Mouse (Mus musculus) stomach, embryonic 15.5 days (tissue): Measurements from ENCODE around the gene Smok3c. TPM values are rescaled to one million over a fixed set of nuclear protein-coding genes. Genes with fewer than 3 reads are reported as not detected.
"Not testable (repeated sequence)": the region's sequence is repeated elsewhere in the genome, so short reads cannot be mapped to it uniquely, and the experiment has no call there.

Experiments used
- ATAC-seq: fragments of 200-750 bp; cut with Nextera tagmentation; 2 replicates; pipeline ENCODE4 v1.8.0; 2017; ENCODE audit warnings: low read depth, moderate number of reproducible peaks, moderate TSS enrichment; ENCODE audit not compliant: insufficient read depth, low FRiP score
- H3K27ac ChIP-seq: fragments of 300-500 bp; sonication (generic); 2 replicates; pipeline ENCODE4 v1.5.1; 2015; ENCODE audit warnings: mild to moderate bottlenecking, inconsistent platforms
- H3K27me3 ChIP-seq: fragments of 300-500 bp; sonication (generic); replicated peaks from 2 replicates; pipeline ENCODE4 v1.6.1; 2015; ENCODE audit warnings: inconsistent platforms
- H3K36me3 ChIP-seq: fragments of 300-500 bp; sonication (generic); 2 replicates; pipeline ENCODE4 v1.6.1; 2015; ENCODE audit warnings: inconsistent platforms
- H3K4me1 ChIP-seq: fragments of 300-500 bp; sonication (generic); 2 replicates; pipeline ENCODE4 v1.6.1; 2015; ENCODE audit warnings: inconsistent platforms
- H3K4me2 ChIP-seq: fragments of 300-500 bp; sonication (generic); 2 replicates; pipeline ENCODE4 v1.6.1; 2015; ENCODE audit warnings: mild to moderate bottlenecking, inconsistent platforms
- H3K4me3 ChIP-seq: fragments of 300-500 bp; sonication (generic); replicated peaks from 2 replicates; pipeline ENCODE4 v1.5.1; 2015; ENCODE audit warnings: inconsistent platforms
- H3K9ac ChIP-seq: fragments of 300-500 bp; sonication (generic); 2 replicates; pipeline ENCODE4 v1.6.1; 2015; ENCODE audit warnings: inconsistent platforms
- H3K9me3 ChIP-seq: fragments of 300-500 bp; sonication (generic); 2 replicates; pipeline ENCODE4 v1.6.1; 2016; ENCODE audit warnings: inconsistent platforms
- WGBS: fragments of 180-500 bp; shearing (Covaris S2); methylation state at CpG from one replicate; pipeline ENCODE4 v1.1.7; 2015; 5-methylcytosine and 5-hydroxymethylcytosine counted together
- polyA plus RNA-seq: library from polyadenylated mRNA; unstranded; fragments of >200 nt; fragmentation: Nextera tagmentation; extraction: Ambion mirVana; gene quantifications from 2 replicates; pipeline ENCODE4 v1.2.1, GENCODE M21; 2015

The Smok3c gene
- not detected in 2 replicates for polyA plus RNA-seq

- H3K27ac ChIP-seq, H3K4me3 ChIP-seq, H3K4me2 ChIP-seq, H3K36me3 ChIP-seq, H3K27me3 ChIP-seq, ATAC-seq, H3K4me1 ChIP-seq, H3K9ac ChIP-seq, H3K9me3 ChIP-seq: not testable (repeated sequence)
- WGBS, result no CpG with 5 or more reads among the region's 5 CpGs
Measured at GRCm38 (mm10) chr5:138052894-138053293, at the start of gene Smok3c. TSS of gene Smok3c (plus strand) at chr5:138053194.

DNA sequence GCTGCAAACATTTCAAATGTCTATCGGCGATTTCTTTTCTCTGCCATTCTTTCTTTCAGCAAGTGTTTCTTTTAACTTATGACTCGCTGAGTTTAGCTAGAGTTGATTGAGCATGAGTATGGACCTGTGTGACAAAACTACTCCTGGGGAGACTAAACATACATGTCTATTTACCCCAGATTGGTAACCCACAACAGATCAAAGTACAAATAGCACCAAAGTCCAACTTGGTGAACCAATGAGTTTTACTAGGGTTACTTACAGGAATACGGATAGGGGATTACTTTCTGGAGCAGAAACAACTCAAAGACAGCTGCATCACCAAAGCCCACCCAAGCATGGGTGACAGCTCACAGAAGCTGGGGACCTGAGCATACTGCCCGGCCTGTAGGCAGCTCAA, 43.6 kb upstream of the Smok3c start:
- no peaks in the 10 kb centered on the region for H3K27me3 ChIP-seq
- H3K4me1 ChIP-seq, result no peaks in the 10 kb centered on the region
- no peaks in the 10 kb centered on the region for H3K9me3 ChIP-seq
- WGBS, result 87% methylated on average over 5 of the region's 5 CpGs
- H3K4me2 ChIP-seq, result no peak overlapping the region
- H3K4me3 ChIP-seq, result no peak overlapping the region
- H3K27ac ChIP-seq, result no peak overlapping the region
- H3K9ac ChIP-seq, result no peak overlapping the region
- no peaks in the 10 kb centered on the region for H3K36me3 ChIP-seq
- no peak for ATAC-seq

DNA sequence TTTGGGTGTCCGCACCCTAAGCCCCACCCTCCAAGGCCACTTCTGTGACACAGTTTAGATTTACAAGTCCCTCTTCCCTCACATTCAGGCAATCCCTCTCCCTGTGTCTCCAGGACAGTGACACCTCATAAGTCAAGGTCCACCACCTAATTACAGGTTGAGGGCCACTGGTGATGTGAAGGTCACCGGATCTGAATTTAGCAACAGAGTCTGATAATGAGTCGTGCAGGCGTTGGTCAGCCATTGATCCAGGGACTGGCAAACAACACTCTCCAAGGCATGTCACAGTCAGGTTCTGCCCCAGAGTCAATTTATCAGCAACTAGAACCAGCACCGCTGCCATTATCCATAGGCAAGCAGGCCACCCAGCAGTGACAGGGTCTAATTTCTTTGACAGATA, 40.6 kb upstream of the Smok3c start:
- no peak overlapping the region for H3K4me3 ChIP-seq
- no peak overlapping the region for H3K27ac ChIP-seq
- no peak overlapping the region for H3K4me2 ChIP-seq
- 81% methylated on average over 5 of the region's 5 CpGs for WGBS
- H3K9me3 ChIP-seq, result no peaks in the 10 kb centered on the region
- H3K9ac ChIP-seq, result no peak overlapping the region
- ATAC-seq, result no peak
- H3K36me3 ChIP-seq, result no peaks in the 10 kb centered on the region
- no peaks in the 10 kb centered on the region for H3K4me1 ChIP-seq
- no peaks in the 10 kb centered on the region for H3K27me3 ChIP-seq

DNA sequence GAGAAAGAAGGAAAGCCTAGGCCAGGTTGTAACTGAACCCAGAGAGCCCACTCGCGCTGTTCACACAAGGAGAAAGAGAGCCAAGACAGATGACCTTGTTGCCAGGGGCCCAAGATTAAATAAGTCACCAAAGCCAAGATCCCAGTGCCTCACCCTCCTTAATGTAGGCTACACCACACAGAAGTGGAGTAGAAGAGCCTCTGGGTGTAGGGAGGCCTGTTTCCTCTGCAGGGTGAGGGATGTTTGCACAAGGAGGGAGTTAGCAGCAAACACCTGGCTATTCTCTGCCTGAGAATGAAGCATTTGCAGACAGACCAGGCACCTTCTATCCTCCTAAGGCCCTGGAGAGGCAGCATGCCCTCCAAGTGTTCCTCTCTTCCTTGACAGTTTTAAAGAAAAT, 36.5 kb upstream of the Smok3c start:
- no peaks in the 10 kb centered on the region for H3K9me3 ChIP-seq
- no peaks in the 10 kb centered on the region for H3K36me3 ChIP-seq
- no peak overlapping the region for H3K4me2 ChIP-seq
- no peak overlapping the region for H3K9ac ChIP-seq
- H3K27me3 ChIP-seq, result no peaks in the 10 kb centered on the region
- ATAC-seq, result peak; percentile 72; the same call in 1 of the 2 replicates
- peak overlapping the region; percentile 9; the same call in 1 of the 2 replicates for H3K27ac ChIP-seq
- no peak overlapping the region for H3K4me3 ChIP-seq
- H3K4me1 ChIP-seq, result no peaks in the 10 kb centered on the region
- 63% methylated on average over 2 of the region's 2 CpGs for WGBS

GRCm38 (mm10) chr5:138016997-138017396, 36.0 kb upstream of the Smok3c start:
- no peak overlapping the region for H3K4me2 ChIP-seq
- peak; percentile 22; the same call in 1 of the 2 replicates for ATAC-seq
- H3K36me3 ChIP-seq, result no peaks in the 10 kb centered on the region
- peak overlapping the region; percentile 9; the same call in 1 of the 2 replicates for H3K27ac ChIP-seq
- no peak overlapping the region for H3K9ac ChIP-seq
- H3K27me3 ChIP-seq, result no peaks in the 10 kb centered on the region
- no peaks in the 10 kb centered on the region for H3K4me1 ChIP-seq
- H3K4me3 ChIP-seq, result no peak overlapping the region
- H3K9me3 ChIP-seq, result no peaks in the 10 kb centered on the region

- not testable (repeated sequence) for H3K27me3 ChIP-seq, H3K4me2 ChIP-seq, H3K36me3 ChIP-seq, H3K4me1 ChIP-seq, H3K4me3 ChIP-seq, H3K27ac ChIP-seq, H3K9me3 ChIP-seq, H3K9ac ChIP-seq, ATAC-seq
- 86% methylated on average over 4 of the region's 4 CpGs for WGBS
Measured at GRCm38 (mm10) chr5:138019577-138019976, 33.4 kb upstream of the Smok3c start.

- not testable (repeated sequence) for H3K36me3 ChIP-seq, H3K4me3 ChIP-seq, H3K4me2 ChIP-seq, H3K9me3 ChIP-seq, H3K27me3 ChIP-seq, ATAC-seq, H3K4me1 ChIP-seq, H3K27ac ChIP-seq, H3K9ac ChIP-seq
- 90% methylated on average over 3 of the region's 7 CpGs for WGBS
Measured at GRCm38 (mm10) chr5:138020961-138021479, 32.0 kb upstream of the Smok3c start, which contains the start of the genes Smok3a and Smok3b. TSS of gene Smok3a (plus strand) at chr5:138021261. TSS of gene Smok3b (plus strand) at chr5:138021429.

GRCm38 (mm10) chr5:138073803-138074202, 20.8 kb downstream of the Smok3c start:
- H3K27ac ChIP-seq, result no peak overlapping the region
- 85% methylated on average over 4 of the region's 4 CpGs for WGBS
- H3K27me3 ChIP-seq, result no peaks in the 10 kb centered on the region
- H3K4me2 ChIP-seq, result no peak overlapping the region
- no peak for ATAC-seq
- H3K36me3 ChIP-seq, result no peaks in the 10 kb centered on the region
- no peak overlapping the region for H3K4me3 ChIP-seq
- H3K4me1 ChIP-seq, result no peaks in the 10 kb centered on the region
- no peak overlapping the region for H3K9ac ChIP-seq
- no peaks in the 10 kb centered on the region for H3K9me3 ChIP-seq

DNA sequence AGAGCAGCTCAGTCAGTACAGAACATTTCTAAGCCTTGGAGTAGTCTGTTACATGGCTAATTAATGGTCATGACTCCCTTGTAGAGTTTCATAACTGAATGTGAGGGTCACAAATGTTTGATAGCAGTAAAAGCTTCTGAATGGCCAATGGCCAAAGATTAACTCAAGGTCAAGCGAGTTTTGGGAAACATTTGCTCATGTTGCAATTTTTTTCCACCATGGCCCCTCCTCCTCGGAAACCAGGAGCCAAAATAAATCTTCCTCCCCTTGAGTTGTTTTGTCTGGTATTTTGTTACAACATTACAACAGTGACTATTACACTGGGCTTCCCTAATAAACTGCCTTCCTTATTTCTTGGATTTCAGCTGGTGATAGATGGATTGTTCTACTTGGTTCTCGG, 22.7 kb downstream of the Smok3c start:
- Histone ChIP-seq H3K4me1 (no peaks in the 10 kb centered on the region), H3K36me3 (no peaks in the 10 kb centered on the region), H3K4me3 (no peak overlapping the region), H3K27me3 (no peaks in the 10 kb centered on the region), H3K9ac (no peak overlapping the region), H3K27ac (no peak overlapping the region), H3K9me3 (no peaks in the 10 kb centered on the region), H3K4me2 (no peak overlapping the region)
- no peak for ATAC-seq
- 73% methylated on average over 3 of the region's 3 CpGs for WGBS

DNA sequence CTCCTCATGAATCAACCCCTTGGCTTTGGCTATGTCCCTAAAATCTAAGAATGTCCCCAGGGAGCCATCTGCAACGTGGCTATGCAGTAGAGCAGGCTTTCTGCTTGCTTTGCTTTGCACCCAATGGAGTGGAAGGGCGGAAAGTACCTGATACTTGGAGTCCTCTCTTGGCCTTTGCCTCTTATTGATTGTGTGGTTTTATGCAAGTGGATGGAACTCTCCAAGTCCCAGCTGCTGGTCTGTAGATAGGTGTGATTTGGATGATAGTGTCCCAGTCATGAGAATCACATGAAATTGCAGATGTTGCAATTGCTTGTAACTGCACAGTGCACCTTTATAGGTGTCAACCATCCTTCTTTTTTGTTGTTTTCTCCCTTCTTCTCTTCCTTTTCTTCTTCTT, 23.2 kb downstream of the Smok3c start:
- Histone ChIP-seq H3K9ac (no peak overlapping the region), H3K36me3 (no peaks in the 10 kb centered on the region), H3K4me1 (no peaks in the 10 kb centered on the region), H3K4me2 (no peak overlapping the region), H3K4me3 (no peak overlapping the region), H3K27ac (no peak overlapping the region), H3K27me3 (no peaks in the 10 kb centered on the region), H3K9me3 (no peaks in the 10 kb centered on the region)
- WGBS, result 56% methylated on average over 2 of the region's 2 CpGs
- ATAC-seq, result no peak

GRCm38 (mm10) chr5:138080456-138080855, 27.5 kb downstream of the Smok3c start:
- no peak overlapping the region for H3K4me3 ChIP-seq
- WGBS, result 85% methylated on average over 5 of the region's 5 CpGs

GRCm38 (mm10) chr5:138081446-138081845, 28.5 kb downstream of the Smok3c start:
- Histone ChIP-seq H3K4me1 (no peaks in the 10 kb centered on the region), H3K4me3 (no peak overlapping the region), H3K27me3 (no peaks in the 10 kb centered on the region), H3K27ac (no peak overlapping the region), H3K9ac (no peak overlapping the region), H3K36me3 (no peaks in the 10 kb centered on the region), H3K4me2 (no peak overlapping the region), H3K9me3 (no peaks in the 10 kb centered on the region)
- WGBS, result 86% methylated on average over 9 of the region's 9 CpGs
- no peak for ATAC-seq

More at GRCm38 (mm10) chr5:138080456-138080855, 27.5 kb downstream of the Smok3c start:
- no peaks in the 10 kb centered on the region for H3K4me1 ChIP-seq
- no peak for ATAC-seq
- H3K9ac ChIP-seq, result no peak overlapping the region
- H3K27me3 ChIP-seq, result no peaks in the 10 kb centered on the region
- H3K36me3 ChIP-seq, result no peaks in the 10 kb centered on the region
- no peaks in the 10 kb centered on the region for H3K9me3 ChIP-seq
- H3K27ac ChIP-seq, result no peak overlapping the region
- H3K4me2 ChIP-seq, result no peak overlapping the region
